Mouse (Mus musculus) liver, adult 2 months (tissue): Measurements from ENCODE around the gene Slc25a43. TPM values are rescaled to one million over a fixed set of nuclear protein-coding genes. Genes with fewer than 3 reads are reported as not detected.

Experiments
- DNase-seq: peaks from one replicate; pipeline ENCODE4 v3.0.0-alpha.2; 2011; ENCODE audit warnings: low read depth, low spot score; ENCODE audit errors: extremely low read depth
- H3K27ac ChIP-seq: fragments of 200-500 bp; replicated peaks from 2 replicates; pipeline ENCODE4 v1.5.1; 2012; ENCODE audit warnings: low read depth, mild to moderate bottlenecking, control low read depth, inconsistent platforms, low read length; ENCODE audit not compliant: insufficient read depth
- H3K27me3 ChIP-seq: fragments of 200-500 bp; 2 replicates; pipeline ENCODE4 v1.6.1; 2012; ENCODE audit warnings: mild to moderate bottlenecking, moderate library complexity, low read length, inconsistent platforms; ENCODE audit not compliant: control insufficient read depth, insufficient read depth
- H3K36me3 ChIP-seq: fragments of 200-500 bp; 2 replicates; pipeline ENCODE4 v1.6.1; 2012; ENCODE audit warnings: low read length, inconsistent platforms; ENCODE audit not compliant: control insufficient read depth, insufficient read depth
- H3K4me1 ChIP-seq: fragments of 200-500 bp; 2 replicates; pipeline ENCODE4 v1.6.1; 2011; ENCODE audit warnings: low read length; ENCODE audit not compliant: control insufficient read depth, insufficient read depth
- H3K4me3 ChIP-seq: fragments of 200-500 bp; 2 replicates; pipeline ENCODE4 v1.5.1; 2011; ENCODE audit warnings: low read depth, mild to moderate bottlenecking, control low read depth, low read length, moderate library complexity; ENCODE audit not compliant: insufficient read depth
- H3K79me2 ChIP-seq: fragments of 200-500 bp; 2 replicates; pipeline ENCODE4 v1.6.1; 2012; ENCODE audit warnings: inconsistent platforms, mild to moderate bottlenecking, low read length, moderate library complexity; ENCODE audit not compliant: control insufficient read depth, insufficient read depth
- H3K9ac ChIP-seq: fragments of 200-500 bp; 2 replicates; pipeline ENCODE4 v1.6.1; 2012; ENCODE audit warnings: low read depth, mild to moderate bottlenecking, control low read depth, inconsistent platforms, low read length
- CTCF ChIP-seq: fragments of 200-500 bp; IDR thresholded peaks from 2 replicates; pipeline ENCODE4 v1.5.1; 2011; ENCODE audit warnings: low read depth, low read length, control low read depth
- POLR2A ChIP-seq: fragments of 200-500 bp; IDR thresholded peaks from 2 replicates; pipeline ENCODE4 v1.6.1; 2011; ENCODE audit warnings: low read length, control low read depth; ENCODE audit not compliant: insufficient read depth; ENCODE audit errors: extremely low read depth
- WGBS: fragments of 180-500 bp; shearing (Covaris S2); methylation state at CpG from one replicate; pipeline ENCODE4 v1.1.7; 2018; 5-methylcytosine and 5-hydroxymethylcytosine counted together
- polyA plus RNA-seq: library from polyadenylated mRNA; depleted of rRNA; stranded (reverse); fragments of >200 nt; gene quantifications from 2 replicates; pipeline ENCODE4 v1.2.3, GENCODE M21; 2012
- total RNA-seq: library from RNA; depleted of rRNA; stranded (reverse); fragments of >200 nt; gene quantifications from 2 replicates; pipeline ENCODE4 v1.2.3, GENCODE M21; 2014

Slc25a43 gene
- total and polyA plus RNA-seq, 2 experiments, result 0.09 to 0.18 TPM

DNA sequence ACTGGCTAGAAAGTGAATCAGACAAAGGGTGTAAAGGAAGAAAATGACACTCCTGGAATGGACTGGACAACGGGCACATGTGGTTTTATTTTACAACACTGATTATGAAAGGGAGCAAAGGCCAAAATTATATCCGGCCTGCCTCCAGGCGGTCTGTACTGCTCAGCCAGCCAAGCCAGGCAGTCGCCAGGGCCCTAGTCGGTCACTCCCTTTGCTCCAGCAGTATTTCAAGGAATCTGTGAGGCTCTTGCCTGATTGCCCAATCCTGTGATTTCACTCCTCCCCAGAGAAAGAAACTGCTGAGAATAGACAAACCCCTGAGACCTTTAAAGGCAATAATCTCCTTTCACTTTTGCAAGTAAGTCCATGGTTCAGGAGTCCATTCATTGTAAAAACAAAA is 60.7 kb downstream of the Slc25a43 start:
- Histone ChIP-seq H3K4me1 (peaks cover 15% of the 10 kb centered on the region; the same call in 1 of the 2 replicates), H3K4me3 (no peak overlapping the region), H3K9ac (no peak overlapping the region), H3K36me3 (no peaks in the 10 kb centered on the region), H3K27ac (peak overlapping the region; percentile 57; the same call in 1 of the 2 replicates), H3K79me2 (no peaks in the 10 kb centered on the region), H3K27me3 (no peaks in the 10 kb centered on the region)
- DNase-seq, result peak; percentile 83
- TF ChIP-seq POLR2A (no peak), CTCF (no peak)
- WGBS, result 5% methylated on average over 5 of the region's 5 CpGs

DNA sequence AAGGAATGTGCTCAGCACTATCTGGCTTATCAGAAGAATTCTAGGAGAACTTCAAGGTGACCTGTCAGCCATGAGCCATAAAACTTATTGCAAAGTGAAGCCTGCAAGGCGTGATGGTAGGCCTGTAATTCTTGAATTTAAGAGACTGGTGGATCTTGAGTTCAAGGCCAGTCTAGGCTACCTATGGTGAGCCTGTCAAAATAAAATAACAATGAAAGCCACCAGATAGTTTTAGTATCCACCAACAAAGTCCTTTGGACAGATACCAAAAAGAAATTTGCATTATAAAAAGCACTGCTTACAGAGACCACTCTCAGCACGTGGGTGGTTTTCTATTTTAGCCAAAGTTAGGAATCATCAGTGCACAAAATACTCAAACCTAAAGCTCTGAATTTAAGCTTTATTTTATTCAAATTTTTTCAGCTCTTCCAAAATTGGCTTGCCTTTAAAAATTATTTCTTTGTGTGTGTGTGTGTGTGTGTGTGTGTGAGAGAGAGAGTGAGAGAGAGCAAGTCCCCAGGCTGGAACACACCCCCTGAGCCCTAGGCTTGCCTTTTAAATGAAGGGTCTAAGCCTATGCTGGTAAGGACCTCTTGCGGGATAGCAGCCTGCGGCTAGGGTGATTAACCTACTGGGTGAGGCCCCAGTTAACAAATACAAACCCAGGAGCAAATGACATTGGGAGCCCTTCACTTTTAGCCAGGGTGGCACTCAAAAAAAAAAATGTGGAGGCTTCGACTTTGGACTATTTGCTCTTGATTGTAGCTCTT is 62.2 kb downstream of the Slc25a43 start:
- no peaks in the 10 kb centered on the region for H3K79me2 ChIP-seq
- no peaks in the 10 kb centered on the region for H3K27me3 ChIP-seq
- H3K27ac ChIP-seq, result 0 out of 2 replicates have a peak overlapping the region, but pooled peaks have one; percentile 24
- 49% methylated on average over 5 of the region's 5 CpGs for WGBS
- H3K4me1 ChIP-seq, result peaks cover 15% of the 10 kb centered on the region; the same call in 1 of the 2 replicates
- H3K36me3 ChIP-seq, result no peaks in the 10 kb centered on the region
- no peak overlapping the region for H3K9ac ChIP-seq
- peak; percentile 58 for DNase-seq
- H3K4me3 ChIP-seq, result no peak overlapping the region
- no peak for TF ChIP-seq CTCF
- TF ChIP-seq POLR2A, result no peak

DNA sequence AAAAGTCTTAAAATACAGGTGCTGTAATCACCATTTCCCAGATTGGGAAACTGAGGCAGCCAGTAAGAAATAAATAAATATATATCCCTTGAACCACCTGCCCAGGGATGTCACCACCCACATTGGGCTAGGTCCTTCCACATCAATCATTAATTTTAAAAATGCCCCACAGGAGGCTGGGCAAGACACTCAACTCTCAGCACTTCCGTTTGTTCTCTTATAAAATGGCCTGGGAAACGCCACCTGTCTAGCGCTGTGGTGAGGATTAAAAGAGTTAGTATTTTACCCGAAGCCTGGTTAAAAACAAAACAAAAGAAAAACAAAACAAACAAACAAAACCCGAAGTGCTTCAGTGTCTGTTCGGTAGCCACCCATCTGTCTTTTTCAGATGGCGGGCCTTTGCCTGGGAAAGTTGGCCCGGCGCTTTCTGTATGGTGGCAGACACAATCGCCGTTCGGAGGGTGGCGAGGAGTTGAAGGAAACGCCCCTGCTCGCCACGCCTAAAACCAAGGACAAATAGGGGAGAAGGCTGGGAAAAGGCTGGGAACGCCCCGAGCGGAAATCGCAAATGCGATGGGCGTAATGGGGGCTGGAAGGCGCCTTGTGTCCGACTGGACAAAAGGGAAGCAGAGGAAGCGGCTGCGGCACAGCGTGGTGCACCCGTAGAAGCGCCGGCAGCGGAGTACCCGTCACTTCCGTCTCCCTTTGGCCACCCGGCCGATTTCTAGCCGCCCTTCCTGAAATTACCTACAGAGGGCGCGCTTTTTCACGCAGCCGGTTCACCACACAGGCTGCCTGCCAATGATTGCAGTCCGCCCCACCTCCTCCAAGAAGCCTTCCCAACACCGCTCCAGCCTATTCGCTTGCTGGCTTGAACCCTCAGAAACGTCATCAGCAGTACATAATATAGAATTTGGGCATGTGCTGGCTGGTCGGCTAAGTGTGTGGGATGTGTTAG is 64.2 kb downstream of the Slc25a43 start:
- peak; percentile 86 for DNase-seq
- peak overlapping the region; percentile 35 for H3K9ac ChIP-seq
- peak overlapping the region; percentile 34 for H3K4me3 ChIP-seq
- TF ChIP-seq CTCF (peak; percentile 76), POLR2A (0 out of 2 replicates have a peak, but pooled peaks have one; percentile 7)
- no peaks in the 10 kb centered on the region for H3K79me2 ChIP-seq
- H3K27ac ChIP-seq, result peak overlapping the region; percentile 66
- WGBS, result under 1% methylated on average over 43 of the region's 45 CpGs
- peaks cover 15% of the 10 kb centered on the region; the same call in 1 of the 2 replicates for H3K4me1 ChIP-seq
- no peaks in the 10 kb centered on the region for H3K27me3 ChIP-seq
- H3K36me3 ChIP-seq, result no peaks in the 10 kb centered on the region

DNA sequence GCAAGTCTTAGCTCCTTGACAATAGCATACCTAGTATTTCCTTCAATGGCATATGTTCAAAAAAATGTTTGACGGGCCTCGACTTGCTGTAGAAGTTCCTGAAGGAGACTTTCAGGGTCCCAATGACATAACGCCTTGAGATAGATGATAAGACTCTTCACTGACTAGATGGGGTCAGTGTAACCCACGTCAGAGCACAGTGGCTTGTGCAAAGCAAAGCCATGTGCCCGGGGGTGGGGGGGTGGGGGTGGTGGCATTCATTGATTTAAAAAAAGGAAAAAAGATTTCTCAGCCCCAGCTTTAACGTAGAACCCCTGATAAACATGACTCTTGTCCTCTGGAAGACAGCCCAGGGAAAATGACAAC is 64.8 kb downstream of the Slc25a43 start:
- H3K27me3 ChIP-seq, result no peaks in the 10 kb centered on the region
- no peaks in the 10 kb centered on the region for H3K79me2 ChIP-seq
- H3K36me3 ChIP-seq, result no peaks in the 10 kb centered on the region
- H3K4me1 ChIP-seq, result peaks cover 15% of the 10 kb centered on the region; the same call in 1 of the 2 replicates
- H3K27ac ChIP-seq, result peak overlapping the region; percentile 53; the same call in 1 of the 2 replicates
- TF ChIP-seq CTCF (no peak), POLR2A (no peak)
- peak overlapping the region; percentile 34 for H3K4me3 ChIP-seq
- no peak overlapping the region for H3K9ac ChIP-seq
- DNase-seq, result no peak
- WGBS, result 23% methylated on average over 6 of the region's 6 CpGs

DNA sequence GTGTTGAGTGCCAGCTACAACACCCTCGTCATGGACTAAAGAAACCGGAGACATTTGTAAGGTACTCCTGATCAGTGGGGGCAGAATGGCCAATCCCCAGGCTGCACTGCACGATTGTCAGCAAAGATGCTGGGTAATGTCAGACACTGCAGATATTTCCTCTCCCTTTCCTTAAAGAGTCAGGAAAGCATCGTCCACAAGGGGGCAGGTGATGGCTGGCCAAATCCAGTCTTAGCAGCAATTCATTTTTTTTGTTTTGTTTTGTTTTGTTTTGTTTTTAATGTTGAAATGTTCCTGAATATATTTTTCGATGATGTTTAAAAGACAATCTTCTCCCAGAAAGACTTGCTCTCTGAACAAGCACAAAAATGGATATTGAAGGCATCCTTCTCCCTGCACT is 67.9 kb downstream of the Slc25a43 start:
- Histone ChIP-seq H3K27ac (no peak overlapping the region), H3K27me3 (no peaks in the 10 kb centered on the region), H3K79me2 (no peaks in the 10 kb centered on the region), H3K9ac (no peak overlapping the region), H3K4me3 (no peak overlapping the region), H3K36me3 (no peaks in the 10 kb centered on the region), H3K4me1 (peaks cover 9% of the 10 kb centered on the region; the same call in 1 of the 2 replicates)
- no peak for TF ChIP-seq POLR2A
- TF ChIP-seq CTCF, result peak; percentile 33; the same call in 1 of the 2 replicates
- DNase-seq, result no peak
- WGBS, result 16% methylated on average over 5 of the region's 5 CpGs
